ENCODE assay signal across 15 mouse cellular contexts in genomic region chr7:34541000-34541399, GRCm38 (mm10).
"Had no signal": no experiment of that assay in that cellular context is flagged by ENCODE, and none has a peak within 500 bp of the region (broad histone marks: within the 10 kb centered on the region; RNA-seq: fewer than 3 reads in every experiment).

No protein-coding gene starts in this region.

- H3K4me2 ChIP-seq: limb, embryonic 13.5 days; neural tube, embryonic 12.5 days had no signal

- H3K9me3 ChIP-seq: midbrain, embryonic 10.5 days; neural tube, embryonic 12.5 days had no signal

- H3K27me3 ChIP-seq: limb, embryonic 13.5 days; neural tube, embryonic 12.5 days had no signal

- H3K36me3 ChIP-seq: limb, embryonic 13.5 days; midbrain, embryonic 10.5 days; neural tube, embryonic 12.5 days had no signal

- H3K4me3 ChIP-seq: layer of hippocampus, adult 2 months; limb, embryonic 13.5 days; midbrain, embryonic 10.5 days; myocyte; neural tube, embryonic 12.5 days had no signal

- H3K9ac ChIP-seq: limb, embryonic 13.5 days; liver, embryonic 14.5 days; neural tube, embryonic 12.5 days had no signal

- H3K4me1 ChIP-seq: midbrain, embryonic 10.5 days; neural tube, embryonic 12.5 days had no signal

- H3K27ac ChIP-seq: layer of hippocampus, adult 2 months; limb, embryonic 13.5 days; liver, embryonic 14.5 days; midbrain, embryonic 10.5 days; neural tube, embryonic 12.5 days had no signal

- DNase-seq: kidney, adult 11 months; kidney, postnatal 10 days; kidney, postnatal 4 days; left cerebral cortex, postnatal 4 days; lung, adult 2 months; lung, postnatal 4 days; midbrain, embryonic 14.5 days; retina, postnatal 1 day; thymus, postnatal 4 days had no signal
